Mouse (Mus musculus): ENCODE data around the gene Fancl.

Fancl gene

DNA sequence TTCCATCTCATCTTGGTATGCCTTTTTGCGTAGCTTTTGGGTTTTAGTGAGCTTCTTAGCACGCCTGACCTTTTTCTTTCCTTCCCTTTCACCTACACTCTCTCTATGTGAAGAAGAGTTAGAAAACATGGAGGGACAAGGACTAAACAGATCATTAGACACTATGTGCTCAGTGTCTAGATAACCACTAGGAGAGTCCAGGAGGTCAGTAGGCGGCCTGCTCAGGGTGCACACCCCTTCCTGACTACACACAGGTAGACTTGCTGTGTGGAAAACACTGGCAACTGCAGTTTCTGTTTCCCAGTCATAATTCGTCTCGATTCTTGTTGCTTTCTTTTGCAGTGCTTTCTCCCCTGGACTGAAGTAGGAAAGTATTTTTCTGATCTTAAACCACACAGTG, 110.0 kb downstream of the Fancl start:
- DNase-seq = no peak

DNA sequence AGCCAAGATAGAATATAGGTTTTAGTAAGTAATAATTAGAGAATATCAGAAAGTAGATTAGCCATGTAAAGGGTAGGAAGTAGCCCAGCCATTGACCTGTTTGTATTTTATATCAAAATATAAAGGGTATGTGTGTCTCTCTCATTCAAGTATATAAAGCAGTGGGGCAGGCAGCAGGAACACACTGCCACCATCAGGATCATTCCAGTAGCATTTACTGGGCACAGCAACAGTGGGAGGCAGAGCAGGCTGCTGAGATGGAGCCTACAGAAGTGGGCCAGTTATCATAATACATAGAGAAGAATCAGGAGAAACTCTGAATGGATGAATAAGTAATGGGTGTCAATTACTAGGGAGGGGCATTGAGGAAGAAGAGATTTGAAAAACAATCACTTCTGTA, 127.7 kb downstream of the Fancl start:
- DNase-seq = no peak

DNA sequence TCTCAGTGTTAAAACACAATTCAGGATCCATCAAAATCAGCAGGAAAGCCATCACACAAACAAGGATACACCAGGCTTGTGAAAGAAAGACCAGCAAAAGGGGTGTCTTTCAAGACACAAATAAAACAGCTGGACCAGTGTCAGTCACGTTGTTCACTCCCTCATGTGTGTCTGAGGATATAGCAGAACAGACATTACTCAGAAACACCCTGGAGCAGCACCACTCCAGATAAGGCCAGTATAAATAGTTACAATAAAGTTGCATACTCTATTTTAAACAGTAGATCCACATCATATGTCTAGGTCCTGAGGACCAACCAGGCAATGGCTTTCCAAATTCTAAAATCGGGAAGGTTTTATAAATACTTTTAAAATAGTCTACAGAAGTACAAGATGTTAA, 130.2 kb downstream of the Fancl start:
- DNase-seq = no peak

DNA sequence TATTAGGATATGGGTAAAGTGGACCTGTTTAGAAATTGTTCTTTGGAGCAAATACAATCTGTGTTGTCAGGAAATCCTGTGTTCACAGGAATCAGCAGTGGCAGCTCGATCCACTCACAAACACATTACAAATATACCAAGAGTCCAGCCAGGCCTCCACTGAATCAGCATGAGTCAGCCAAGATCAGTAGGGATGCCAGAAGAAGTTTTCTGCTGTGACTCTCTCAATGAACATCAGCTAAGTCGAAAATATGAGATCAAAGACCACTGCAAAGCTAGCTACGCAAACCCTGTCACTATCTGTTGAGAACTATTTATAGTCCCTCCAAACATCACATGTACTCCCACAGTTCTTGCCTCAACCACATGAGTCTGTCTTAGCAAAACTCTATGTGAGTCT, 133.1 kb downstream of the Fancl start:
- no peak for DNase-seq

All from thymus, postnatal 14 days (tissue).